Mouse (Mus musculus) stomach, embryonic 16.5 days (tissue): Measurements from ENCODE around the gene 4931414P19Rik. TPM values are rescaled to one million over a fixed set of nuclear protein-coding genes. Genes with fewer than 3 reads are reported as not detected.

Source experiments
- ATAC-seq: fragments of 200-750 bp; cut with Nextera tagmentation; 2 replicates; pipeline ENCODE4 v1.8.0; 2017; ENCODE audit warnings: moderate number of reproducible peaks, moderate TSS enrichment; ENCODE audit not compliant: insufficient read depth, low FRiP score
- H3K27ac ChIP-seq: fragments of 300-500 bp; sonication (generic); 2 replicates; pipeline ENCODE4 v1.5.1; 2014; ENCODE audit warnings: low read length
- H3K27me3 ChIP-seq: fragments of 300-500 bp; sonication (generic); 2 replicates; pipeline ENCODE4 v1.6.1; 2014; ENCODE audit warnings: low read length, control low read depth, mixed read lengths; ENCODE audit not compliant: control insufficient read depth, insufficient read depth
- H3K36me3 ChIP-seq: fragments of 300-500 bp; sonication (generic); 2 replicates; pipeline ENCODE4 v1.6.1; 2014; ENCODE audit warnings: low read length; ENCODE audit not compliant: control insufficient read depth, insufficient read depth
- H3K4me1 ChIP-seq: fragments of 300-500 bp; sonication (generic); 2 replicates; pipeline ENCODE4 v1.6.1; 2014; ENCODE audit warnings: low read length, control low read depth, mixed read lengths; ENCODE audit not compliant: control insufficient read depth, insufficient read depth
- H3K4me2 ChIP-seq: fragments of 300-500 bp; sonication (generic); 2 replicates; pipeline ENCODE4 v1.6.1; 2014; ENCODE audit warnings: low read depth, low read length, mixed read lengths
- H3K4me3 ChIP-seq: fragments of 300-500 bp; sonication (generic); replicated peaks from 2 replicates; pipeline ENCODE4 v1.5.1; 2014; ENCODE audit warnings: mild to moderate bottlenecking, low read length
- H3K9ac ChIP-seq: fragments of 300-500 bp; sonication (generic); 2 replicates; pipeline ENCODE4 v1.6.1; 2014; ENCODE audit warnings: low read length
- H3K9me3 ChIP-seq: fragments of 300-500 bp; sonication (generic); replicated peaks from 2 replicates; pipeline ENCODE4 v1.6.1; 2016; ENCODE audit warnings: low read length, control low read depth; ENCODE audit not compliant: control insufficient read depth
- WGBS: fragments of 180-500 bp; shearing (Covaris S2); extraction: QIAGEN DNeasy Blood & Tissue Kit; methylation state at CpG from one replicate; pipeline ENCODE4 v1.1.7; 2014; 5-methylcytosine and 5-hydroxymethylcytosine counted together
- polyA plus RNA-seq: library from polyadenylated mRNA; unstranded; fragments of >200 nt; fragmentation: Nextera tagmentation; extraction: Ambion mirVana; gene quantifications from 2 replicates; pipeline ENCODE4 v1.2.1, GENCODE M21; 2015

The 4931414P19Rik gene
- polyA plus RNA-seq, 1 experiment from 2014 or later, result 8.2 TPM

- no peak overlapping the region for H3K9ac ChIP-seq
- no peaks in the 10 kb centered on the region for H3K27me3 ChIP-seq
- no peak overlapping the region for H3K4me2 ChIP-seq
- no peak for ATAC-seq
- peaks cover 4% of the 10 kb centered on the region; the same call in 1 of the 2 replicates for H3K4me1 ChIP-seq
- WGBS, result 79% methylated on average over 9 of the region's 9 CpGs
- no peak overlapping the region for H3K27ac ChIP-seq
- H3K4me3 ChIP-seq, result no peak overlapping the region
- no peaks in the 10 kb centered on the region for H3K36me3 ChIP-seq
- H3K9me3 ChIP-seq, result no peaks in the 10 kb centered on the region
Observed at GRCm38 (mm10) chr14:54582536-54582935, 23.3 kb downstream of the 4931414P19Rik start.

- ATAC-seq, result no peak
- H3K4me1 ChIP-seq, result peaks cover 11% of the 10 kb centered on the region
- 71% methylated on average over 7 of the region's 7 CpGs for whole genome bisulfite sequencing
- no peaks in the 10 kb centered on the region for H3K27me3 ChIP-seq
- no peak overlapping the region for H3K4me3 ChIP-seq
- no peaks in the 10 kb centered on the region for H3K36me3 ChIP-seq
- H3K9me3 ChIP-seq, result no peaks in the 10 kb centered on the region
- no peak overlapping the region for H3K9ac ChIP-seq
- no peak overlapping the region for H3K27ac ChIP-seq
- no peak overlapping the region for H3K4me2 ChIP-seq
Observed at GRCm38 (mm10) chr14:54579638-54580037, 26.2 kb downstream of the 4931414P19Rik start.

GRCm38 (mm10) chr14:54578063-54578462 lies 27.7 kb downstream of the 4931414P19Rik start:
- H3K4me3 ChIP-seq, result peak overlapping the region; percentile 88
- H3K36me3 ChIP-seq, result no peaks in the 10 kb centered on the region
- H3K9me3 ChIP-seq, result no peaks in the 10 kb centered on the region
- peaks cover 27% of the 10 kb centered on the region for H3K4me1 ChIP-seq
- peak overlapping the region; percentile 90 for H3K9ac ChIP-seq
- ATAC-seq, result no peak
- no peaks in the 10 kb centered on the region for H3K27me3 ChIP-seq
- H3K4me2 ChIP-seq, result peak overlapping the region; percentile 57
- under 1% methylated on average over 10 of the region's 10 CpGs for WGBS
- peak overlapping the region; percentile 86 for H3K27ac ChIP-seq

GRCm38 (mm10) chr14:54577089-54577982 lies 28.5 kb downstream of the 4931414P19Rik start, which contains the start of gene Ajuba:
Gene Ajuba, minus strand, starts transcription at chr14:54577558.
- Histone ChIP-seq H3K27ac (peak within 1 kb of the TSS; percentile 86), H3K9ac (peak within 1 kb of the TSS; percentile 90), H3K4me1 (peaks cover 34% of the 10 kb centered on the region), H3K9me3 (no peaks in the 10 kb centered on the region), H3K4me3 (peak within 1 kb of the TSS; percentile 88), H3K36me3 (no peaks in the 10 kb centered on the region), H3K27me3 (no peaks in the 10 kb centered on the region), H3K4me2 (peak within 1 kb of the TSS; percentile 57)
- WGBS, result under 1% methylated on average over 66 of the region's 66 CpGs
- ATAC-seq, result peak; percentile 76

GRCm38 (mm10) chr14:54576241-54577088 lies 29.3 kb downstream of the 4931414P19Rik start:
- Histone ChIP-seq H3K36me3 (no peaks in the 10 kb centered on the region), H3K4me2 (peak overlapping the region; percentile 57), H3K9me3 (no peaks in the 10 kb centered on the region), H3K4me3 (peak overlapping the region; percentile 88), H3K4me1 (peaks cover 37% of the 10 kb centered on the region), H3K27me3 (no peaks in the 10 kb centered on the region), H3K9ac (peak overlapping the region; percentile 90), H3K27ac (peak overlapping the region; percentile 86)
- WGBS, result under 1% methylated on average over 84 of the region's 84 CpGs
- no peak for ATAC-seq

GRCm38 (mm10) chr14:54575631-54576030 lies 30.2 kb downstream of the 4931414P19Rik start:
- Histone ChIP-seq H3K27ac (peak overlapping the region; percentile 88), H3K36me3 (0 out of 2 replicates have a peak, but pooled peaks cover 4% of the 10 kb centered on the region), H3K4me2 (peak overlapping the region; percentile 57), H3K4me1 (peaks cover 37% of the 10 kb centered on the region), H3K9me3 (no peaks in the 10 kb centered on the region), H3K4me3 (peak overlapping the region; percentile 88), H3K27me3 (no peaks in the 10 kb centered on the region), H3K9ac (peak overlapping the region; percentile 90)
- WGBS, result under 1% methylated on average over 39 of the region's 39 CpGs
- peak; percentile 48 for ATAC-seq

GRCm38 (mm10) chr14:54575031-54575430 lies 30.8 kb downstream of the 4931414P19Rik start:
- Histone ChIP-seq H3K27me3 (no peaks in the 10 kb centered on the region), H3K9me3 (no peaks in the 10 kb centered on the region), H3K36me3 (0 out of 2 replicates have a peak, but pooled peaks cover 4% of the 10 kb centered on the region), H3K4me3 (peak overlapping the region; percentile 88), H3K4me1 (peaks cover 37% of the 10 kb centered on the region), H3K4me2 (peak overlapping the region; percentile 57), H3K9ac (peak overlapping the region; percentile 90), H3K27ac (peak overlapping the region; percentile 88)
- ATAC-seq, result no peak
- WGBS, result 8% methylated on average over 8 of the region's 8 CpGs

- Histone ChIP-seq H3K9me3 (no peaks in the 10 kb centered on the region), H3K4me1 (peaks cover 40% of the 10 kb centered on the region), H3K4me3 (peak overlapping the region; percentile 88), H3K27ac (peak overlapping the region; percentile 88), H3K4me2 (peak overlapping the region; percentile 57), H3K36me3 (0 out of 2 replicates have a peak, but pooled peaks cover 4% of the 10 kb centered on the region), H3K9ac (peak overlapping the region; percentile 90), H3K27me3 (no peaks in the 10 kb centered on the region)
- WGBS, result 16% methylated on average over 4 of the region's 4 CpGs
- 0 out of 2 replicates have a peak, but pooled peaks have one; percentile 5 for ATAC-seq
Observed at GRCm38 (mm10) chr14:54574253-54574652, 31.5 kb downstream of the 4931414P19Rik start.
